Mouse (Mus musculus): ENCODE data around the gene Mindy4. TPM values are rescaled to one million over a fixed set of nuclear protein-coding genes. Genes with fewer than 3 reads are reported as not detected.

Mindy4 gene
- total RNA-seq, 2 experiments from 2014 or later = 11.9 to 13.0 TPM

DNA sequence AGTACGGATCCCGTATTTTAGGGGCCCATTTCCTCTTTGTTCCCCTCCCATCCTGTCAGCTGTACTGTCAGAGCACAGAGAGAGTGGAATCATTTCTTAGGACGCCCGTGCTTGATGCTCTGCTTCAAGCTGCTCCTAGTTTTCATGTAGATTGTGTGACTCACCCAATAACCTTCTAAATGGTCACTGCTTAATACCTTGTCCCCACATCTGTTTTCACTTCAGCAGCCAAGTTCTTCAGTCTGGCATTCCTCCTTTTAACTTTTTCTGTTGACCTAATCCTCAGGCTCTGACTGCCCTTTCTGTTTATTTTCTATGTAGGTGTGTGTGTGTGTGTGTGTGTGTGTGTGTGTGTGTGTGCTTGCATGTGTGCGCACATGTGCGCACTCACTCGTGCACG lies 4.6 kb downstream of the Mindy4 start:
- no peak for DNase-seq

DNA sequence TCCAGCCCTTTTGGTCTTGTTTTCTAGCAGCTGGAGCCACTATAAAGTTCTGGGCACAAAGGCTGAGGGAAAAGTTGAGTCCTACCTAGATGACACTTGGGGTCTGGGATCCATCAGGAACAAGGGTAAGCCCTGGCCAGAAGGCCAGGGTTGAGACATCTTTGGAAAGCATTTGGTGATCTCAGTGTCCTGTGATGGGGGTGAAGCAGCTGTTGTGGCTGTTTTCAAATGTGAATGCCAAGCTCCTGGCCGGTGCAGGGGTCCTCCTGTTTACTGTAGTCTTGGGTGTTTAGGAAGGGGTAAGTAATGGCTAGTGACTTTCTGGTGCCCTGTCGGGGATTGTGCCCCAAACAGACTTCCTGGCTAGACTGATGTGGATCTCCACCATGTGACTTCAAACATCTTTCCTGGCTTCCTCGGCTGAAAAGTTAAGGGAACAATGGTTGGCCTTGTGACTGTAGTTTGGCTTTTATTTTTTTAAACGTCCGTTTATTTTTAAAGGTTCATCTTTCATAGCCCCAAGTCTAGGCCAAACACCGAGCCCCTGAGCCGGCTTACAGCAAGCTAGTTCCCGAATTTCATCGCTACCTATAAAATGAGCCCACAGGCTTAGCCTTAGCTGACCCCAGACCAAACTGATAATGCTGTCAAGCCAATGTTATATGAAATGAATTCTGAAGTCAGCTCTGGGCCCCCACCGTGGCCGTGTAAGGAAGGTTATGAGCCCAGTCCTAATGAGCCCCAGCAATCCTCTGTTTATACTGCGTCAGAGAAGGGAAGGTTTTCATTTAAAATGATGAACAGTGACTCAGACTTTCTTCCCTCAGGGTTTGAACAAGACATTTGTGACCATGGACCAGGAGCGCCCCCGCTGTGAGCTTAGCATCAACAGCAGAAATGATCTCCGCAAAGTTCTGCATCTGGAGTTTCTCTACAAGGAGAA lies 7.5 kb downstream of the Mindy4 start:
- DNase-seq = no peak

DNA sequence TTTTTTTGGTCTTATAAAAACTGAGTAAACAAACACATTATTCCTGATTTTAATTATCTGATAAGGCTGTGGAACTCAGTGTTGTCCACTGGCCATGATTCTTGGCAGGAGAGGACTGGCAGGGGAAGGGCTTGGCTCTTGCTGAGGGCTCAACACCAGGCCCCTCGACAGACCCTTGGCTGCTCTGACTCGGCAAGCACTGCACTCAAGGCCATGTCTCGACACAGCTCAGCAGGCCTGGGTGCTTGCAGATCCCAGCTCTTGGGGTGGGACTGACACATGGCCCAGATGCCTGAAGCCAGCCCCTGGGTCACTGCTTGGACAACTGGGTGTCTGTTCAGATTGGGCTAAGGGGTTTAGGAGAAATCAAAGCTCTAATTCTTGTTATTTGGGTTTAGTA lies 11.4 kb downstream of the Mindy4 start:
- no peak for DNase-seq

DNA sequence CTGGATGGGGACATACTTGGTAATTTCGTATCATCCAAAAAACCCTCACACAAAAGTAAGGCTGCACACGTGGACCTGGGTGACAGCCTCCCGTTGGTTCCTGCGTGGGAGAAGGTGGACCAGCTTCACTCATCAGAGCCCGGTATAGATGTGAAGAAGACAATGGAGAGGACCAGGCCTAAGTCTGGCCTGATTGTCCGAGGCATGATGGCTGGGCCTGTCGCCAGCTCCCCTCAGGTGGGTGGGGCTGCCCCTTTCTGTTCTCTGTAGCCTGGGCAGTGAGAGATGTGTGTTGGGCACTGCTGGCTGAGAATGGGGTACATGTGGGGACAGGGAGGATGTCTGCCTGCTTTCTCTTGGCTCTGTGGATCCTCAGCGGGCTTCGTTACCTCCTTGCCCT lies 15.0 kb downstream of the Mindy4 start:
- no peak for DNase-seq

DNA sequence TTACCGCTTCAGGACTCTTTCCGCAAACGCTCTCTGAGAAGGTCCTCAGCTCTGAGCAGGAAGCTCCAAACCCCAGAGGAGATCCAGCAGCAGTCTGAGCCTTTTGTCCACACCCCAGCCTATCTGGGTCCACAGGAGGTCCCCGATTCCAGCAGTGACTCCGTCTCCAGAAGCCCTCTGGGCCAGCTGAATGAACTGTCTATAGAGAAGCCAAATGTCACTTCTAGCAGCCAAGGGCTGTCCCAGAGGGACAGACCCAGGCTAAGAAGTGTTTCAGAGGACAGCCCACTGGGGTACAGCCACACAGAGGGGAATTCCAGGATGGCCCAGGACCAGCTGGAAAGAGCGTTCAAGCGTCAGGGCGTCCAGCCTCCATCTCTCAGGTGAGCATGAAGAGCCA lies 20.8 kb downstream of the Mindy4 start:
- DNase-seq = no peak

DNA sequence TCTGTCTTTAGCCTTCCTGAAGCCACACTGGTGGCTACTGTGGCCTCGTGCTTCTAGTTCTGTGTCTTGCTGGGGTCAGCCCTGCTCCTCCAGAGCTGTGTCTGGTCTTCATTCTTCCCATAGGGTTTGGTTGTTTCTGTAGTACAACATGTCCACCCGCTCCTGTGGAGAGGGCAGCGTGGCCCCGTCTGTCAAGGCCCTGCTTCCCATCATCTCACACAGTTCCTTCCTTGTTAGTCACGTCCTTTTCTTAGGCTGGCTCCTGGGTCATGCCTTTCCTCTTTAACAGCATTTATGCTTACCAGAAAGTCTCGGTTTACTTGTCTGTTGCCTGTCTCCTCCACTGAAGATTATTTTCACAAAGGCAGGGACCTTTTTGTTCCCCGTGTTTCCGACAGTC lies 26.9 kb downstream of the Mindy4 start:
- no peak for DNase-seq

DNA sequence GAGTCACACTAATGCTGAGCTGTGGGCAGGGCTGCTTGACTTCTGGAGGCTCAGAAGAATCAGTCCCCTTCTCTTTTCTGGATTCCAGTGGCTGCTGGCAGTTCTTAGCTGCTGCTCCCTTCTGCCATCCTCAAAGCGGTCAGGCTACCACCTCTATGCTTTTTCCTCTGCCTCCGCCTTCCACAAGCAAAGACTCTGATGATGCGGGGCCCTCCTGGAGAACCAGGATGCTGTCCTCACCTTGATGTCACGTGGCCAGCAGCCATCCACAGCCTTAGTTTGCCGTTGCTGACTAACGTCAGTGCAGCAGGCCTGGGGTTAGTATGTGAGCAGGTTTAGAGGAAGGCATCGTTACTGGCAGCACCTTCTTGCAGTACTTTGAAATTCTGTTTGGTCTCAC lies 28.9 kb downstream of the Mindy4 start:
- DNase-seq = no peak

DNA sequence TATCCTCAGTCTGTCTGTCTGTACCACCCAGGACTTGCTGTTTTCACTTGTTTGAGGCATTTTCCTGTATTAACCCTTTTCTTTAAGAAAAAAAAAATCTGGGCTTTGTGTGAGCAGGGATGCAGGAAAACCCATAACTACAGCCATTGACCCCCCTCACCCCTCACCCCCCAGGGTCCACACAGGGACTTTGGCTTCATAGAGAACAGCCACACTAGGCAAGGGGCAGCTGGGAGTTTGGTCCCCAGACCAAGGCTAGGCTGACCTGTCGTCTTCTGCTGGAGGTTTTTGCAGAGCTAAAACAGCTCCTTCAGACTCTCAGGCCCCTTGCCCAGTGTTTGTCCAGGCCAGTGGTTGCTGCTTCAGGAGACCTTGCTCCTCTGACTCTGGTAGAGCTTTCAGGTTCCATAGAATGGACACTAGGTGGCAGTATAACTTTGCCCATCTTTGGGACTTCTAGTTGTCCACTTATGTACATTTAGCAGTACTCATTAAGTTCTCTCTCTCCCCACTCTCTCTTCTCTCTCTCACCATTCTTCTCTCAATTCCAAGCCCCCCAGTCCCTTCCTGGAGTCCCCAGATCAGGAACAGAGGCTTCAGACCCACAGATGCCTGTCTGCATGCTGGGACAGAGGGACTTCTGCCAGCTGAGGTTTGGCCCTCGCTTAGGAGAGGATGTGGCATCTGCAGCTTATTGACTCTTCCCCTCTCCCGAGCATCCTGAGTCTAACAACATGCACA lies 29.5 kb downstream of the Mindy4 start:
- no peak for DNase-seq

DNA sequence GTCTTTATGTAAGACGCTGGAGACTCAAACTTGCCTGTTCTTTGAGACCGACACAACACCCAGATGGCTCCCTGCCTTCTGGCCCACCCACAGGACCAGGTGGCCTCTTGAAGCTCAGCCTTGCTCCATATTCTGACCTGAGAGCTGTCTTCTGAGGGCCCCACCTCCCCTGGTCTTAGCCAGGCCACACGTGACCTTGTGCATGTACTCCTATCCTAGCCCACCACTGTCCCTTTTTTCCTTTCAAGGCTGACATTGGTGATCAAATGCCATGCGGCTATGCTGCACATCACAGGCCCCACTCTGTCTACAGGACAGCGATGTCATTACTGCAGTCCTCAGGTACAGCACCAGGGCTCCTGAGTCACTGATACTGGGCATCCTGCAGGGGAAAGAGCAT lies 30.1 kb downstream of the Mindy4 start:
- DNase-seq = no peak

DNA sequence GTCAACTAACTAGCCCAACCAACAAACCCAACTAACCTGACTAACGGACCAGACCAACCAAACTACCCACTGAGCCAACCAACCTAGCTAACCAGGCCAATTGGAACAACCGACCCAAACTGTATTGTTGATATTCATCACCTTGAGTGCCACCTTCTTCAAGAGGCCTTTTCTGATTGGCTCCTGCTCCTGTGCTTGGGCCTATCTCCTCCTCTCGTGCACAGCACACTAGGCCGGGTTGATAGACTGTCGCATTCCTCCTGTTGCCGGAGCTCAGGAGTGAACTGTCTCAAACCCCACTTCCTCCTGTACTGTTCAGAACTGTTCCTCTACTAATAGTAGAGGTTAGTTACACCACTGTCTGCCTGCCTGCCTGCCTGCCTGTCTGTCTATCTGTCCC lies 31.5 kb downstream of the Mindy4 start:
- DNase-seq = no peak

DNA sequence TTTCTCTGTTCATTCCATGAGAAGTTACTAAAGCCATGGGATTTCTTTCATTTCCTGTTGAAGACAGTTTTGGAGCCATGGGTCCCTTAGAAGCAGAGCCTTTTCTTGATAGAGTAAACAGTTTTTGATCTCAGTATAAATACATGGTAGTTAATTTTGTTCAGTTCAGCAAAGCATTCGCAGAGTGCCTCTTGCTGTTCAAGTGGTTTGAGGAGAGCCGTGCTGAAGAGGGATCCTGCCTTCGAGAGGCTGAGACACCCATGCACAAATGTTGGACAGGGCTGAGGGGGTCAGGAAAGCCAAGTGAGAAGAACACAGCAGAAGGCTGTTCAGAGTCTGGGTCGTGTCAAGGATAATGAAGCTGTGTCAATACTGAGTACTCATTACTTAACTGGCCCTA lies 32.5 kb downstream of the Mindy4 start:
- no peak for DNase-seq

DNA sequence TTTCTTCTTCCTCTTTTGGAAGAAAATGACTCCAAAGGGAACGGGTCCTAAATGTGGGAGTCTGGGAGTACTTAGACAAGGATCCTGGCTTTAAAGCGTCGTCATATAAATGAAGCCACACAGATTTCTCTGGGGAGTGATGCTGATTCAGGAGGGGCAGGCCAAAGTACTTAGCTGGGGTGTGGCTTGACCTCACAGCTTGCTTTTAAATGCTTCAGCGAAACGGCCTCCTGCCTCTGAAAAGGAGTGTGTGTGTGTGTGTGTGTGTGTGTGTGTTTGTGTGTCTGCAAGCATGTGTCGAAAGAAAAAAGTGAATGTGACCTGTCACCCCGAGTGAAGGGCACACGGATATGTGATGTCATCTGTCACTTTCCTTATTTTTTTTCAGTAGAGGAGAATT lies 36.7 kb downstream of the Mindy4 start:
- no peak for DNase-seq

DNA sequence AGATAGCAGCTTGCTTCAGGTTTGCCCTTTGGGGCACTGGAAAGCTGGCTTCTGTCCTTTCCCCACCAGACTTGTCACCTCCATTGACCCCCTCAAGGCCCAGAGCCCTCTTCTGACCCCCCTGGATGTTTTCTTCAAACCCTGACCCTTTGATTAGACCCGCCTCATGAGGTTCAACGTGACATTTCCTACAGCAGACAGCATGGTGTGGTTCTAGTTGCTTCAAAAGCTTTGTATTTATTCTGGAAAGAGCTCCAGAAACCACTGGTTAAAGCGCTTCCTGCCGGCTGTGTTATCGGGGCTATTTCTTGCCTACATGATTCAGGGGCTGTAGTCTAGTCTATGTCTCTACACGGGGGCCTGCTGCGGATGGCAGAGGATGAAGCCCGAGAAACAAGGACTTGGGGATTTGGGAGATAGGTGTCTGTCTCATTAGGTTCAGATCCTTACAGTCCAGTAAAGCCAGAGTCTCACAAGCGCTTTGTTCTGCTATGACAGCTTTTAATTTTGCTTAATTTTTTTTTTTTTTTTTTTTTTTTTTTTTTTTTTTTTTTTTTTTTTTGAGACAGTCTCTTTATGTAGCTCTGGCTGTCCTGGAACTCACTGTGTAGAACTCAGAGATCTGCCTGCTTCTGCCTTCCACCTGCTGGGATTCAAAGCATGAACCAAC lies 37.5 kb downstream of the Mindy4 start:
- DNase-seq = no peak

DNA sequence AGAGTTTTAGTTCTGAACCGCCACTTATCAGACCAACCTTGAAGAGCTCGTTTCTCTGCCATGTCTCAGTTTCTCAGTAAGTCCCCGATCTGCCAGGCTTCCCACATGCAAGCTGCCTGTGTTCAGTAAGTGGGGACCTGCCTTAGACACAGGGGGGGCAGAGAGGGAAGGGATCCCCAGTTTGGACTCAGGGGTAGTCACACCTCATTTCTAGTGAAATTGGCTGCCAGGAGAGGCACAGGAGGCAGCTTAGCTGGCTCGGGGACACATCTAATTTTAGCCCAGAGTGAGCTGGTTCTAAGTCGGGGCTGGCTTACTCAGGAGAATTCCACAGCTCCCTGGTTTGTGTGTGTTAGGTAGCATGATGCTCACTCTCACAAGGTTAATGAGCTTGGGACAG lies 38.3 kb downstream of the Mindy4 start:
- DNase-seq = no peak

DNA sequence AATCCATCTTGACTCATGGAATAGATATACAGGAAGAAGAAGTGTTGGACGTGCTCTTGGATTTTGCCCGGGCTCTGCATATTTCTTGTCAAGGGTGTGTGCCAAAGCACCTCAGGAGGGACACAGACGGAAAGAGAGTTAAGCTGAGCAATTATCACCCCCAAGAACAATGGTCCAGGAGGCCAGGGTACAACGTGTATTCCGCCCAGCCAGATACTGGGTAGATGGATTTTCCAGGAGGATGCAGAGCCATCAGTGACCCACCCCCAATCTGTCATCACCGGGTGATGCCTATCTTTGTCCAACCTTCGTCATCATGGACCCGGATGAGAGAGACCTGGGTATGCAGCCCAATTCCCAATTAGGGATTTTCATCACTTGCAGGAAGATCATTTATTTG lies 42.5 kb downstream of the Mindy4 start:
- DNase-seq = no peak

DNA sequence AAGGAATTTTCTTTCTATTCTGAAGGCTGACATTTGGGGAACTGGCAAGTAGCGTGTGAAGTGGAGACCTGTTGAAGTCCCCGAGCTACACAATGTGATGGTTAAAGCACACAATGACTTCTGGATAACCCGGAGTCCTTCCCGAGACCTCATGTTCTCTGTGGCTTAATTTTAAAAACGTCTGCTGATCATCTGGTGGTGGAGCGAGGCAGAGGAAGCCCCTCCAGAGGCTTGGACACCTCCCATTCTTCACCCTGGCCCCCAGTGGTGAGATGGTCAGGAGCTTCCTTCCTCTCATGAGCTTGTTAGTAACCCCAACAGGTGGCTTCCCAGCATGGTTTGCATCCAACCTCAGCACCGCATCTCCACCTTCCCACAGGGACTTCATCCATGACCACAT lies 43.3 kb downstream of the Mindy4 start:
- no peak for DNase-seq

DNA sequence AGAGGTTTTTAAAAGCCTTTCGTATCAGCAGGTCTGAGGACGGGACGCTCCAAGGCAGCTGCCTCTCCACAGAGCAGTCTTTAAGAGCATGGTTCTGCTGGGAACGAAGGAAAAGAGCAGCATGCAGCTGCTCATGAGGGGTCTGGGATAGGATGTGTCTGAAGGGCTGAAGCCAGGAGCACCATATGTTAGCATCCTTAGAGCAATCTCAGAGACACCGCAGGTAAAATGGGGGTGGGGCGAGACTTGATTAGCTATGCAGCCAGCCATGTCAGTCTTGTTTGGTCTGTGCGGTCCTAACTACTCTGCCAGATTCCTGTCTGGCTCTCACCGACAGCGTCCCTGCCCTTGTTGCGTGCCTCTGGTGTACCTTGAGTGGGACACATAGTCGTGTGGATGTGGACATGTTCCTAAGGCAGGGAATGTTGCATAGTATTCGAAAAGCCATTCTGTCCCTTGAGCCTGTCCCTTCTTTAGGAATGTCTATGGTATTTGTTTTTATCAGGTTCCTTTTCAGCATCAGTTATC lies 43.8 kb downstream of the Mindy4 start:
- DNase-seq = no peak

DNA sequence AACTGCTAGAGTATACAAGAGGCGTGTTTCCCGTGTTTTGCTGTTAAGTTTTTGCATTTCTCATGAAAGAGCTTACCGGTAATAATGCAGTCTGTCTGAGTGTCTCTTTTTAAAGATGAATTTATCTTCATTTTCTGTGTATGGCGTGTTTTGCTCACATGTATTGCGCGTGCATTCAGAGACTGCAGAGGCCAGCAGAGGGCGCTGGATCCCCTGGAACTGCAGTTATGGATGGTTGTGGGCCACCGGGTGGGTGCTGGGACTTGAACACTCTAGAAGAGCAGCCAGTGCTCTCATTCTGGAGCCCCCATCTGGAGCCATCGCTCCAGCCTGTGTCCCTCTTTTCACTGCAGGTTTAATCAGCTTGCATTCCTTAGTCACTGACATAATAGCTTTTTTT lies 46.1 kb downstream of the Mindy4 start:
- DNase-seq = no peak

DNA sequence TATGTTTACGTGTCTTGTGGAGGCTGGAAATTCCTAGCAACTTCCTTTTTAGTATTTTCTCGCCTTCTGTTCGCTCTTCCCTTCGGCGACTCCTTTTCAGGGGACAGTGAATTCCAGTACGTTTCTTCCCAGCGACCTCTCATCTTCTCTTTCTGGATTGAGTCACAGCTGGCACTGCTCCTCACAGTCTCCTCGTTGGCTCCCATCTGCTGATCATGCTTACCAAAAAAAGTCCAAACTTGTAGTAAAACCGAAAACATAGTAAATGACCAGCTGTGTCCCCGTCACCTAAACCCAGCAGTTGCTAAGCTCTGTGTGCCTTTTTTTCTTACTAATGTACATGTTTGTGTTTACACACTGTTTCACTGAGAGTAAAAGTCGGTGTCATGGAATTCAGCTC lies 47.6 kb downstream of the Mindy4 start:
- DNase-seq = no peak

DNA sequence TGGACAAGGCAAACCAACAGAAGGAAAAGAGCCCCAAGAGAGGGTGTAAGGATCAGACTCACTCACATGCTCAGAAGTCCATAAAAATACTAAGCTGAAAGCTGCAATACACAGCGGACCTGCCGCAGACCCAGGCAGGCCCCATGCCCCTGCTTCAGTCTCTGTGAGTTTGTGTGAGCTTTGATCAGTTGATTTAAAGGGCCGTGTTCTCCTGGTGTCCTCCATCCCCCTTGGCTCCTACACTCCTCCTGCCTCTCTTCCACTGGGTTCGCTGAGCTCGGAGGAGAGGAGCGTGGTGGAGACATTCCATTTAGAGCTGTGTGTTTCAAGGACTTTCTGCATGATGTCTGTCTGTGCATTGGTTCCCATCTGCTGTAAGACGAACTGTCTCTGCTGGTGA lies 48.4 kb downstream of the Mindy4 start:
- DNase-seq = no peak

DNA sequence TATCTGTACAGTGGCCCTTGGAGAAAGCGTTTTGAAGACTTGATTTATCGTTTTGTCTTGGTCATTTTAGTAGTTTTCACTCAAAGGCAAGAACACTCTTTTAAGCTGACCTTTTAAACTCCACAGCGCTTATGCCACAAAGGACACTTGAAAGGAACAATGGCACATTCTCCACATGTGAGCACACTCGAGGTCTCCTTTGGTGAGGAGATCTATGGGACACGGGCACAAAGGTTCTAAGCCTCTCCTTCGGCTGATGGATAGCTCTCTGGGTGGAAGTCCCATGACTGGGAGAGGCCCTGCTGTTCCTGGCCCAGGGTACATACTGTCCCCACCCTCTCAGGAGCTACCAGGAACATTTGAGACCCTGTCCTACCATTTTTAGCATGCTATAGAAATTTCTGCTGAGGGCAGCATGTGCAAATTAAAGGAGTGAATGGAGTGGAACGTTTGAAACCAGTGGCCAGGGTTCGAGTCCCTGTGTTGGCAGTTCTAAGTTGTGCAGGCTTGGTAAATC lies 49.6 kb downstream of the Mindy4 start:
- DNase-seq = no peak

DNA sequence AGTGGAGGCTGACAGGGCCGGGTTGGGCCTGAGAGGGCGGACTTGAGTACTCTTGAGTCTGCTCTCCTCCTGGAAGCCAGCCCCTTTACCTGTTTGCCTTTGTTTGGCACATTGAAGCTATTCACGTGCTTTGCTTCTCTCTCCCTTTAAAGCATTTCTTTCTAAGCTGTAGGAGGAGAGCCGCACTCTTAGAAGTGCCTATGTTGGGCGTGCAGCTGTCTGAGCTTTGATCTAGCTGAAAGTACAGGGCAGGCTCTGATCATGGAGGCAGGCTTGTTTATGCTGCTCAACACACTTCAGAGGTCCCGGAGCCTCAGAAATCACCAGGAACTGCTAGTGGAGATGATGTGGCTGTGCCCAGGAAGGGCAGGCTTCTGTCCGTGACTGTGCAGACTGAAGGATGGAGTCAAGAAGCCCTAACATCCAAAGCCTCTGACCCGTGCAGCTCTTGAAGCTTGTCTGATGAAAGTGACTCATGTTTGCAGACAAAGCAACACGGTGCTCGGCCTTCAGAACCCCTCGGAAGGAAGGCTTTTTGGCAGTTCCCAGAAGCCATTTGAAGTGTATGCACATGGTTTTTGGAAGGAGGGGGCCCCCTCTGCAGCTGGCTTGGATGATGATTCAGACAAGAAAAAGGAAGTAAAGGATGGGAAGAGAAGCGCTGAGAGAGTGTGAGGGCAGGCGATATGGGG lies 53.5 kb downstream of the Mindy4 start:
- DNase-seq = no peak

Data from layer of hippocampus, postnatal 36 days (tissue).